Mouse (Mus musculus): ENCODE measurements around the gene Hs6st1. TPM values are rescaled to one million over a fixed set of nuclear protein-coding genes. Genes with fewer than 3 reads are reported as not detected.
"Not testable (repeated sequence)": the region's sequence is repeated elsewhere in the genome, so short reads cannot be mapped to it uniquely, and the experiment has no call there.

Hs6st1 gene
- 13.2 and 17.4 TPM in 2 replicates for polyA plus RNA-seq (2015; fragmentation: Nextera tagmentation; extraction: Ambion mirVana)

DNA sequence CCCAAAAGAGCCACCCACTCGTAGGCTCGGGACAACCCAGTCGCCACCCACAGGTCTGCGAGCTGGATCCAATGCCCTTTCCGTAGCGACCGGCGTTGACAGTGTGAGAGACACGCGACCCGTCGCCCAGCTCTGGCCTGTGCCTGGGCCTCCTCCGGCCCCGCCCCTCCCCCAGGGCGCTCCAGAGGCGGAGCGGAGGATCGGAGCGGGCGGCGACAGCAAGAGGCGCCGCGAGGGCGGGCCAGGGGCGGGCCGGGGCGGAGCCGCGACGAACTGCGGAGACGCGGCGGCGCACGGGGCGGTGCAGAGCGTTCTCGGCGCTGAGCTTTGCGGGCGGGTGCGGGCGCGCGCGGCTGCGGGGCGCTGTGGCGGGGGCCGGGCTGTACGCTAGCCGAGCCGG is at the start of gene Hs6st1:
TSS of gene Hs6st1 (plus strand) at position 325 of the 400 bp plus-strand sequence.
- peak within 1 kb of the TSS; percentile 89 for H3K4me2 ChIP-seq
- ATAC-seq (ENCODE audit: insufficient read depth) = peak; percentile 91
- peaks cover 32% of the 10 kb centered on the region for H3K36me3 ChIP-seq (replicated peaks)
- no peaks in the 10 kb centered on the region for H3K9me3 ChIP-seq (replicated peaks)
- H3K27me3 ChIP-seq = no peaks in the 10 kb centered on the region
- H3K4me3 ChIP-seq (replicated peaks) = peak within 1 kb of the TSS; percentile 92
- 0% methylated on average over 35 of the region's 55 CpGs for WGBS (ENCODE audit: insufficient replicate concordance)
- peaks cover 74% of the 10 kb centered on the region for H3K4me1 ChIP-seq (replicated peaks)
- peak within 1 kb of the TSS; percentile 86 for H3K27ac ChIP-seq (replicated peaks)
- peak within 1 kb of the TSS; percentile 96 for H3K9ac ChIP-seq

DNA sequence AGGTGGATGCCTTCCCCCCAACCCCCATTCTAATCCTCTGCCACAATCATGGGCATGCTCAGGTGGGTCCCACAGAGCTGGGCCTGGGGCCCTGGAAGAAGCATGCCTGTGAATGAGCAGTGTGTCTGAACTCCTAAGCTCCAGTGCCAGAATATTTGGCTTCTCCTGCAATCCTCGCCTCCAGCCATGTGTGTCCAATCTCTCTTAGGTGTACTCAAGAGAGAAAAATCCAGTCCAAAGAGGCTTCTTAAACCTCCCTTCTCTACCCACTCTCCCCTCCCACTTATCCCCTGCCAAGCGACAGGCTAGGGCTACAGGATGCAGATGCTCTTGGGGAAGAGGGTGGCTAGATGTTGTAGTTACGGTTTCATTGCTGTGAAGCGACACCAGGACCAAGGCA is 49.6 kb upstream of the Hs6st1 start:
- no peak for ATAC-seq (ENCODE audit: insufficient read depth)
- no peak overlapping the region for H3K9ac ChIP-seq
- no peak overlapping the region for H3K4me2 ChIP-seq
- H3K4me3 ChIP-seq (replicated peaks) = no peak overlapping the region
- H3K9me3 ChIP-seq (replicated peaks) = no peaks in the 10 kb centered on the region
- no peaks in the 10 kb centered on the region for H3K36me3 ChIP-seq (replicated peaks)
- no peak overlapping the region for H3K27ac ChIP-seq (replicated peaks)
- H3K4me1 ChIP-seq (replicated peaks) = no peaks in the 10 kb centered on the region
- no peaks in the 10 kb centered on the region for H3K27me3 ChIP-seq
- WGBS (ENCODE audit: insufficient replicate concordance) = 72% methylated on average over 4 of the region's 4 CpGs

DNA sequence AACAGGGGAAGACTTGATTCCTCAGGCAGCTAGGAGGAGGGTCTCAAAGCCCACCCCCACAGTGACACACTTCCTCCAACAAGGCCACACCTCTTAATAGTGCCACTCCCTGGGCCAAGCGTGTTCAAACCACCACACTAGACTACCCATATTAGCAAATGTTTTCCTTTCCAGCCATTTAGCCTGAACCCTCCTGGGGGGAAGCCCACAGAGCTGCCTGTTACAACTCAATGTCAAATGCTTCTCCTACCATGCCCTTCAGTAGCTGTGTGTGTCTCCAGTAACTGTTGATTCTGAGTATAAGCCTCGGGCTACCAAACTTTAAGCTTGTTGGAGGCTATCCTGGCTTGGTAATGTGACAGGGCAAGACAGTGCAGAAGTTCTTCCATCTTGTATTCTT is 49.0 kb upstream of the Hs6st1 start:
- no peak for ATAC-seq (ENCODE audit: insufficient read depth)
- Histone ChIP-seq H3K9me3 (replicated peaks) (no peaks in the 10 kb centered on the region), H3K27me3 (no peaks in the 10 kb centered on the region), H3K36me3 (replicated peaks) (no peaks in the 10 kb centered on the region), H3K4me1 (replicated peaks) (no peaks in the 10 kb centered on the region), H3K4me2 (no peak overlapping the region), H3K4me3 (replicated peaks) (no peak overlapping the region), H3K9ac (no peak overlapping the region), H3K27ac (replicated peaks) (no peak overlapping the region)
- 72% methylated on average over 2 of the region's 2 CpGs for WGBS (ENCODE audit: insufficient replicate concordance)

DNA sequence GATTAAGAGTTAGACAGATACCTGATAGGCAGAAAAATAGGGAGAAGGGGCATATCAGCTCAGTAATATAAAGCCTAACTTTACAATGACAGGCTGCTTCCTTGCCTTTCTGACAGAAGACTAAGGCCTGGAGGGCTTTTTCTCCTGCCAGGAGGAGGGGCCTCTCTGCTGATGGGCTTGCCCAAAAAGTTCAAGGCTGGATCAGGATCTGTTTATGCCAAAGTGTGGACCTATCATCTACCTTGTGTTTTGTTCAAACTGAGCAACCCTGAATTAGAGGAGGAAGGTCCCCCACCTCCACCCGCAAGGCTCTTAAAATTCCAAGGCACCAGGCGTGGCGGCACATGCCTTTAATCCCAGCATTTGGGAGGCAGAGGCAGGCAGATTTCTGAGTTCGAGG is 47.9 kb upstream of the Hs6st1 start:
- Histone ChIP-seq H3K27me3 (no peaks in the 10 kb centered on the region), H3K4me3 (replicated peaks) (no peak overlapping the region), H3K27ac (replicated peaks) (no peak overlapping the region), H3K4me1 (replicated peaks) (no peaks in the 10 kb centered on the region), H3K36me3 (replicated peaks) (no peaks in the 10 kb centered on the region), H3K4me2 (no peak overlapping the region), H3K9ac (no peak overlapping the region), H3K9me3 (replicated peaks) (no peaks in the 10 kb centered on the region)
- no peak for ATAC-seq (ENCODE audit: insufficient read depth)
- WGBS (ENCODE audit: insufficient replicate concordance) = 65% methylated on average over 4 of the region's 4 CpGs

DNA sequence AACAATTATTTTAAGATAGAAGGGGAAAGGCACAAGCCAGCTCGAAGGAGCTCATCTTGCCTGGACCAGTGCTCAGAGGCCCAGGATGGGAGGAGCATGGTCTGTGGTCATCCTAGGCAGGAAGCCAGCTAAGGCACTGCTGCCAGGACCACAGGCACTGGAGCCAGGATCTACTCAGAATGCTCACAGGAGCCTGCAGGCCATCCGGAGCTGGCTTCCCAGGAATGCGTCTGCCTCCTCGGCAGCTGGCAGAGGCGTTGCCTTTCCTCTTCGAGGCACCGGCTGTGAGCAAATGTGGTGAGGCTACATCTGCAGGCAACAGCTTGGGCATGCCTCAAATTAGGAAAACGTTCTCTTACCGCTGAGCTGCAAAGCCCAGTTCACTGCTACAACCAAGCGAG is 37.8 kb upstream of the Hs6st1 start:
- H3K36me3 ChIP-seq (replicated peaks) = no peaks in the 10 kb centered on the region
- no peak overlapping the region for H3K9ac ChIP-seq
- H3K4me3 ChIP-seq (replicated peaks) = no peak overlapping the region
- no peaks in the 10 kb centered on the region for H3K27me3 ChIP-seq
- ATAC-seq (ENCODE audit: insufficient read depth) = no peak
- H3K4me2 ChIP-seq = no peak overlapping the region
- H3K4me1 ChIP-seq (replicated peaks) = no peaks in the 10 kb centered on the region
- 48% methylated on average over 10 of the region's 10 CpGs for WGBS (ENCODE audit: insufficient replicate concordance)
- H3K9me3 ChIP-seq (replicated peaks) = no peaks in the 10 kb centered on the region
- no peak overlapping the region for H3K27ac ChIP-seq (replicated peaks)

DNA sequence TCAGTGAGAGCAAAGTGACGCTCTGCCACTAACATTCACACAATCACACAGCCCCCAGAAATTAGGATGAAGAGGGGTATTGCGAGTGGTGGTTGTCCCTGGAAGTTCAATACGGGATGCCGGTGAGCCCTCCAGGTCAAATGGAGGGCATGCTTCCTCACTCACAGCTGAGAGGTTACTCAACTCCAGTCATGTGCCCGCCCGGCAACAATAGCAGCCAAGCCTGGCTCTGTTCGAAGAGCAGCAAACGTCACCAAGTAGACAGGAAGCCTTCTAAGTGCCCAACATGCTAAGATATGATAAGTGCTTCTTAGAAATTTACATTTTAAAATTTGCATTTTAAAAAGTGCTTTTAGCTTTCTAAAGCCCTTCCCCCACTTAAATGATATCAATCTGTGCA is 29.4 kb upstream of the Hs6st1 start:
- no peak for ATAC-seq (ENCODE audit: insufficient read depth)
- Histone ChIP-seq H3K36me3 (replicated peaks) (no peaks in the 10 kb centered on the region), H3K4me1 (replicated peaks) (no peaks in the 10 kb centered on the region), H3K4me2 (no peak overlapping the region), H3K27me3 (no peaks in the 10 kb centered on the region), H3K9me3 (replicated peaks) (no peaks in the 10 kb centered on the region), H3K27ac (replicated peaks) (no peak overlapping the region), H3K9ac (no peak overlapping the region), H3K4me3 (replicated peaks) (no peak overlapping the region)
- 66% methylated on average over 8 of the region's 8 CpGs for WGBS (ENCODE audit: insufficient replicate concordance)

DNA sequence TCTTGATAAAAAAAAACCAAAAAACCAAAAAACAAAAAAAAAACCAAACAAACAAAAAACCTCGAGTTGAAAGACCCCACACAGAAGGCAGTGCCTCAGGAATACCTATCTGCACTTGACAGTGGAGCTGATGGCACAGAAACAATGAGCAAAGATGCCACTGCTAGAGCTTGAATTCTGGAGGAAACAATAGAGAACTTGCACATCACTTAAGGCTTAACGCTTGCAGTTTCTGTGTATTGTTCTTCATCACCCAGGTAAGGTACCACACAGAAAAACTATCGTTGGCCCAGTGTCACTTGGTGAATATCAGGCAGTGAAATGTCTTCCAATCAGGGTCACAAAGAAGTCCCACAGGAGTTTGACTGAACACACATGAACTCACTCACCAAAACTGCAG is 26.1 kb upstream of the Hs6st1 start:
- Histone ChIP-seq H3K27me3 (no peaks in the 10 kb centered on the region), H3K27ac (replicated peaks) (no peak overlapping the region), H3K9me3 (replicated peaks) (no peaks in the 10 kb centered on the region), H3K36me3 (replicated peaks) (no peaks in the 10 kb centered on the region), H3K4me3 (replicated peaks) (no peak overlapping the region), H3K4me1 (replicated peaks) (no peaks in the 10 kb centered on the region), H3K9ac (no peak overlapping the region), H3K4me2 (no peak overlapping the region)
- no peak for ATAC-seq (ENCODE audit: insufficient read depth)
- 62% methylated on average over 3 of the region's 3 CpGs for WGBS (ENCODE audit: insufficient replicate concordance)

DNA sequence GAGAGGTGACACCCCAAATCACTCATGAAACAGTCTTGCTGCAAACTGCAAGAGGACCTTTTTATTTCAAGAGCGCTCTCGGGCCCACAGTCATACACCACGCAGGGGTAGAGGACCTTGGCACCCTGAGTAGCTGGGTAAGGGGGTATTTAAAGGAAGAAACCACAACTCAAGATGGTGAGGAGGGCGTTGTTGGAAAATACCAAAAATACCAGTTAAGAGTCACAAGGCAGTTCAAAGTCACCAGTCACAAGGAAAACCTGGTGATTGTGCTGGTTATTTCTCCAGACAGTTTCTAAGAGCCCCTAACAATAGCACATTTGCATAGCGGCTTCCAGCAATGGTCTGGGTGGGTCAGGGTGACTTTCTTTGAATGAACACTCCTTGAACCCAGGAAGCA is 24.4 kb upstream of the Hs6st1 start:
- H3K9ac ChIP-seq; H3K4me2 ChIP-seq; H3K4me1 ChIP-seq (replicated peaks); ATAC-seq (ENCODE audit: insufficient read depth); H3K4me3 ChIP-seq (replicated peaks); H3K27me3 ChIP-seq; H3K36me3 ChIP-seq (replicated peaks); H3K9me3 ChIP-seq (replicated peaks); H3K27ac ChIP-seq (replicated peaks): not testable (repeated sequence)
- 79% methylated on average over 5 of the region's 5 CpGs for WGBS (ENCODE audit: insufficient replicate concordance)

DNA sequence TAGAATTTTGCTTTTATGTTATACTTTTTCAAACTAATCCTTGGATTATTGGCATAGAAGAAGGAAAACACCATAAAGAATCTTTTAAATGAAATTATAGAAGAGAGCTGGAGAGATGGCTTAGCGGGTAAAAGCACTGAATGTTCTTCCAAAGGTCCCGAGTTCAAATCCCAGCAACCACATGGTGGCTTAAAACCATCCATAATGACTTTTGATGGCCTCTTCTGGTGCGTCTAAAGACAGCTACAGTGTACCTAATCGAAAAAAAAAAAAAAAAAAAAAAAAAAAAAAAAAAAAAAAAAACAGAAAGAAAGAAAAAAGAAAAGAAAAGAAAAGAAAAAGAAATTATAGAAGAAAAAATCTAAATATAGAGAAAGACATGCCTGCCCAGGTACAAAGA is 23.9 kb upstream of the Hs6st1 start:
- ATAC-seq (ENCODE audit: insufficient read depth) = no peak
- H3K9ac ChIP-seq = no peak overlapping the region
- H3K36me3 ChIP-seq (replicated peaks) = no peaks in the 10 kb centered on the region
- no peak overlapping the region for H3K4me3 ChIP-seq (replicated peaks)
- no peaks in the 10 kb centered on the region for H3K27me3 ChIP-seq
- WGBS (ENCODE audit: insufficient replicate concordance) = 64% methylated on average over 4 of the region's 4 CpGs
- H3K4me1 ChIP-seq (replicated peaks) = no peaks in the 10 kb centered on the region
- H3K27ac ChIP-seq (replicated peaks) = no peak overlapping the region
- H3K9me3 ChIP-seq (replicated peaks) = no peaks in the 10 kb centered on the region
- no peak overlapping the region for H3K4me2 ChIP-seq

DNA sequence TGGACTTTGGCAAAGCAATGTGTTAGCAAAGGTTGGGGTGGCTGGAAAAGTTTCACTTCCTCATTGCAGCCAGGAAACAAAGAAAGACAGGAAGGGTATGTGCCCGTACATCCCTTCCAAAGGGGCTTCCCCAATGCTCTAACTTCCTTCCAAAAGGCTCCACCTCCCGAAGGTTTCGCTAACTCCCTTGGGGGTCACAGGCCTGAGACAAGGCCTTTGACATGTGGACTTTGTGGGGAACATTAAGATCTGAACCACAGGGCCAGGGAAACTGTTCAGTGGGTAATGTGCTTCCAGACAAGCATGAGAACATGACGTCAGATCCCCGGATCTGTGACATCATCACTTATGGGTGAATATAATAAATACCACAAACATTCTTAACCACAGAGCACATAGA is 15.5 kb upstream of the Hs6st1 start:
- H3K9me3 ChIP-seq (replicated peaks) = no peaks in the 10 kb centered on the region
- H3K27me3 ChIP-seq = no peaks in the 10 kb centered on the region
- H3K36me3 ChIP-seq (replicated peaks) = no peaks in the 10 kb centered on the region
- no peak overlapping the region for H3K4me3 ChIP-seq (replicated peaks)
- H3K9ac ChIP-seq = no peak overlapping the region
- WGBS (ENCODE audit: insufficient replicate concordance) = 63% methylated on average over 5 of the region's 5 CpGs
- no peak for ATAC-seq (ENCODE audit: insufficient read depth)
- H3K27ac ChIP-seq (replicated peaks) = no peak overlapping the region
- H3K4me2 ChIP-seq = no peak overlapping the region
- H3K4me1 ChIP-seq (replicated peaks) = peaks cover 19% of the 10 kb centered on the region

DNA sequence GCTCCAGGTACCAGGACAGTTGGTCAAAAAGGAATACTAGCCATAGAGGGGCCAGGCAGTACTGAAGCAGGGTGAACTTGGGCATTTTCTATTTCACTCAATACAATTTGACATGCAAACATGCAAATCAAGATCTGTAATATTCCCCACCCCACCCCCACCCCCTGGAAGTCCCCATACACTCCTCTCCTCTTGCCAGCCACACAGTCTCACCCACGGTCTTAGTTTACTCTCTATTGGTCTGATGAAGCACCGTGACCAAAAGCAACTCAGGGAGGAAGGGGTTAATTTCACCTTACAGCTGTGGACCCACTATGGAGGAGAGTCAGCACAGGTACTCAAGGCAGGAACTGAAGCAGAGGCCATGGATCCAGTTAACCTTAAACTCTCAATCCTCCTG is 14.6 kb upstream of the Hs6st1 start:
- no peak overlapping the region for H3K4me3 ChIP-seq (replicated peaks)
- no peaks in the 10 kb centered on the region for H3K9me3 ChIP-seq (replicated peaks)
- no peak overlapping the region for H3K4me2 ChIP-seq
- ATAC-seq (ENCODE audit: insufficient read depth) = no peak
- H3K36me3 ChIP-seq (replicated peaks) = no peaks in the 10 kb centered on the region
- no peak overlapping the region for H3K27ac ChIP-seq (replicated peaks)
- no peak overlapping the region for H3K9ac ChIP-seq
- H3K27me3 ChIP-seq = no peaks in the 10 kb centered on the region
- H3K4me1 ChIP-seq (replicated peaks) = peaks cover 19% of the 10 kb centered on the region
- 81% methylated on average over 2 of the region's 2 CpGs for WGBS (ENCODE audit: insufficient replicate concordance)

DNA sequence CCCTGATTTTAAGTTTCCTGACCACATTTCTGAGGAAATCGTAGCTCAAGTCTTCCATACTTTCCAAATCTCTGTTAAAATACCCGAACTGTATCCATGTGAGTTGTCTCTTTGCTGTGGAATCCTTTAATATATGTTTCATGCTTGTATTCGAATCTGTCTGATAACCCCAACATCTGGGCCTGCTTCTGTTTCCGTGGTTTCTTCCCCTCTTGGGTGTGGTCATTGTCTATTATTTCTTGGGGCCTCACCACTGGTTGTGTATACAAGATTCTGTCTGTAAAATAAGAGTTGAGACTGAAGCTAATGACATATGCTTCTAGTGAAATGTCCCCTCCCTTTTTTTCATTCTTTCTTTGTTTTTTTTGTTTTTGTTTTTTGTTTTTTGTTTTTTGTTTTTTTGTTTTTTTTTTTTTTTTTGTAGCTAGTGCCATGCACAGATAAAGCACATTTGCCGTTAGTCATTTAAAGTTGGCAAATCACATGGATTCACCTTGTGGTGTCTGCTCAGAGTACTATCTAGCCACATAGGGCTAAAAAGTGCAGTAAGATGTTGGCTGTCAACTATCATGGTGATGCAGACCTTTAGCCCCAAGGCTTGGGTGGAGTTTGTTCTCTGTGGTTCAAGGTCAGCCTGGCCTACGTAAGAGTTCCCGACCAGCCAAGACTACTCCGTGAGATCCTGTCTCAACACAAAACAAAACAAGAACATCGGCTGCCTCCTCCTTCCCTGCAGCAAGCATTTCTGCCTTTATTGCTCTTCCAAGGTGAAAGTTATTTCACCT is 13.8 kb upstream of the Hs6st1 start:
- peak; percentile 87 for ATAC-seq (ENCODE audit: insufficient read depth)
- Histone ChIP-seq H3K9ac (no peak overlapping the region), H3K27ac (replicated peaks) (peak overlapping the region; percentile 7), H3K36me3 (replicated peaks) (no peaks in the 10 kb centered on the region), H3K9me3 (replicated peaks) (no peaks in the 10 kb centered on the region), H3K4me2 (no peak overlapping the region), H3K4me1 (replicated peaks) (peaks cover 19% of the 10 kb centered on the region), H3K27me3 (no peaks in the 10 kb centered on the region), H3K4me3 (replicated peaks) (no peak overlapping the region)
- WGBS (ENCODE audit: insufficient replicate concordance) = 21% methylated on average over 9 of the region's 9 CpGs

Data from liver, embryonic 15.5 days (tissue).